Mouse (Mus musculus) spleen, adult 2 months (tissue): ENCODE data around the gene Gdf1.

Source experiments
- CTCF ChIP-seq: fragments of 200-500 bp; IDR thresholded peaks from 2 replicates; pipeline ENCODE4 v1.5.1; 2011; ENCODE audit warnings: mild to moderate bottlenecking, inconsistent platforms; ENCODE audit not compliant: insufficient read depth, insufficient read length, insufficient replicate concordance; ENCODE audit errors: extremely low read depth
- POLR2A ChIP-seq: fragments of 200-500 bp; IDR thresholded peaks from 2 replicates; pipeline ENCODE4 v1.6.1; 2011; ENCODE audit warnings: low read depth, low read length, inconsistent platforms

GRCm38 (mm10) chr8:70340659-70341058, 11.0 kb downstream of the Gdf1 start:
- TF ChIP-seq POLR2A (no peak), CTCF (no peak)
